Mouse (Mus musculus): ENCODE measurements around the gene Pspn.

Pspn gene

GRCm38 (mm10) chr17:56963646-56964045, 36.2 kb downstream of the Pspn start:
- in situ Hi-C loops (cut with MboI, MseI) = no loop called here

DNA sequence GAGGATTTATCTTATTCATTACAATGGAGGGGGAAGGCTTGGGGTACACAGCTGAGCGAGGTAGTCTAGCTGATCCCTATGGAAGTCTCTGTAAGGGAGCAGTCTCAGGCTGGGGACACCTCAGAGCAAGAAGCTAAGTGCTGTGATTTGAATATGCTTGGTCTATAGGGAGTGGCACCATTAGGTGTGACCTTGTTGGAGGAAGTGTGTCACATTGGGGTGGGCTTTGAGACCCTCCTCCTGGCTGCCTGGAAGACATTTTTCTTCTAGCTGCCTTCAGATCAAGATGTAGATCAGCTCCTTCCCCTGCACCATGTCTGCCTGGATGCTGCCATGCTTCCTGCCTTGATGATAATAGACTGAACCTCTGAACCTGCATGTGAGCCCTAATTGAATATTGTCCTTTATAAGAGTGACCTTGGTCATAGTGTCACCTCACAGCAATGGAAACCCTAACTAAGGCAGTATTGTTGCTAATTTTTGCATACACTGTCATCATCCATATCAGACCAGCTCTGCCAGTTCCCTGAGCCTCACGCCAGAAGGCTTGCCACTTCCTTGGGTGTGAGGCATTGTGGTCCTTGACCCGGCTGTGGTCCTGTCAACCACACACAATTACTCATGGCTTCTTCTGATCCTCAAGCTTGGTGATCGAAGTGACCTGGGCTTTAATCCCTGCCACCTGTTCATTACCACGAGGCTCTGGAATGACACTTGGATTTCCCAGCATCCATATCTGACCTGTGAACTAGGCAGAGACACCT, 37.0 kb downstream of the Pspn start:
- in situ Hi-C loops (cut with MboI, MseI) = no loop called here

GRCm38 (mm10) chr17:56961880-56962279, 37.9 kb downstream of the Pspn start:
- in situ Hi-C loops (cut with MboI, MseI) = no loop called here

GRCm38 (mm10) chr17:56958667-56959066, 41.2 kb downstream of the Pspn start:
- in situ Hi-C loops (cut with MboI, MseI) = no loop called here

GRCm38 (mm10) chr17:56957763-56958429, 41.9 kb downstream of the Pspn start:
- in situ Hi-C loops (cut with MboI, MseI) = no loop called here

DNA sequence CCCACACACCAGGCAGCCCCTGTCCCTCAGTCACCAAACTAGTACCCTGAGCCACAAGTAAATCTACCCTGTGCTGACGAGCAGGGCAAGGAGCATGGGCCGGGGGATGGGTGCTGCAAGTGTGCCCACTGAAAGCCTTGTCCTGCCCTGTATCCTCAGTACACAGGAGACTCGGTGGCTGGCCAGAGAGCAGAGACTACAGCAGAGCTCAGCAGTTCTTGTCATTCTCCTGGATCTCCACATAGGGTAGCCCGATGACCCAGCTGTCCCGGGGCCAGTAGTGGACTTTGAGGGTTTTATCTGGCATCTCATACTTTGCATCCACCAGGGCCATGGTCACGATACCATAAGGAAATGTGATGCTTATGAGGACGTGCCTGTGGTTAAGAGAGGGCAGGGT, 44.9 kb downstream of the Pspn start:
- in situ Hi-C loops (cut with MboI, MseI) = no loop called here

GRCm38 (mm10) chr17:56952639-56953038, 47.2 kb downstream of the Pspn start:
- in situ Hi-C loops (cut with MboI, MseI) = no loop called here

DNA sequence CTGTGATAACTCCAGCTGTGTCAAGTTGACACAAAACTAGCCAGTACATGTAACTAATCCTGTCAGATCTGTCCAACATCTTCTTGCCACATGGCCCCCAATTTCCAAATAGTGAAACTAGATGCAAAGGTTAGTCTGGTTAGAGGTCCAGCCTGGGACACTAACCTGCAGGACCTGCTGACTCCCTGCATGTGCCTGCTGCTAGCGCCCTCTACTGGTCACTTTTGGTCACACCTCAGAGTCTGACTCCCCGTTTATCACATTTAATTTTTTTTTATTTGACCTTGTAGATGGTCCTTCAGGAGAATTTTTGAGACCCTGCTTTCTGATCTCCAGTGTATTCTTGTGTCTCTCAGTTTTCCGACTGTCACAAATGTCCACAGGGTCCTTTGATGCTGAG, 48.9 kb downstream of the Pspn start:
- in situ Hi-C loops (cut with MboI, MseI) = no loop called here
